Mouse (Mus musculus) liver, embryonic 11.5 days (tissue): ENCODE results near the gene Traf6. TPM values are rescaled to one million over a fixed set of nuclear protein-coding genes. Genes with fewer than 3 reads are reported as not detected.

ENCODE experiments used
- ATAC-seq: fragments of 200-750 bp; cut with Nextera tagmentation; replicated peaks from 2 replicates; pipeline ENCODE4 v1.8.0; 2017; ENCODE audit warnings: moderate number of reproducible peaks, mild to moderate bottlenecking, moderate TSS enrichment, moderate library complexity; ENCODE audit not compliant: low FRiP score
- DNase-seq: peaks from one replicate; pipeline ENCODE4 v3.0.0-alpha.2; 2017; ENCODE audit warnings: low spot score
- H3K27ac ChIP-seq: fragments of 300-500 bp; sonication (generic); 2 replicates; pipeline ENCODE4 v1.5.1; 2014; ENCODE audit warnings: mild to moderate bottlenecking, low read depth, low read length, control low read depth
- H3K27me3 ChIP-seq: fragments of 300-500 bp; sonication (generic); replicated peaks from 2 replicates; pipeline ENCODE4 v1.6.1; 2014; ENCODE audit warnings: low read length, mixed read lengths; ENCODE audit not compliant: control insufficient read depth, insufficient read depth
- H3K36me3 ChIP-seq: fragments of 300-500 bp; sonication (generic); 2 replicates; pipeline ENCODE4 v1.6.1; 2014; ENCODE audit warnings: mild to moderate bottlenecking, low read length, moderate library complexity, mixed read lengths; ENCODE audit not compliant: control insufficient read depth, insufficient read depth
- H3K4me1 ChIP-seq: fragments of 300-500 bp; sonication (generic); replicated peaks from 2 replicates; pipeline ENCODE4 v1.6.1; 2014; ENCODE audit warnings: low read length, mixed read lengths; ENCODE audit not compliant: control insufficient read depth, insufficient read depth
- H3K4me2 ChIP-seq: fragments of 300-500 bp; sonication (generic); 2 replicates; pipeline ENCODE4 v1.6.1; 2014; ENCODE audit warnings: mild to moderate bottlenecking, control low read depth, moderate library complexity
- H3K4me3 ChIP-seq: fragments of 300-500 bp; sonication (generic); 2 replicates; pipeline ENCODE4 v1.5.1; 2014; ENCODE audit warnings: low read depth, low read length, control low read depth
- H3K9ac ChIP-seq: fragments of 300-500 bp; sonication (generic); 2 replicates; pipeline ENCODE4 v1.6.1; 2014; ENCODE audit warnings: low read depth, low read length, control low read depth
- H3K9me3 ChIP-seq: fragments of 300-500 bp; sonication (generic); 2 replicates; pipeline ENCODE4 v1.6.1; 2016; ENCODE audit warnings: low read length, inconsistent platforms, mixed read lengths; ENCODE audit not compliant: control insufficient read depth
- WGBS: fragments of 180-500 bp; shearing (Covaris S2); extraction: QIAGEN DNeasy Blood & Tissue Kit; methylation state at CpG from one replicate; pipeline ENCODE4 v1.1.7; 2014; 5-methylcytosine and 5-hydroxymethylcytosine counted together
- polyA plus RNA-seq: library from polyadenylated mRNA; unstranded; fragments of >200 nt; fragmentation: Nextera tagmentation; extraction: Ambion mirVana; gene quantifications from 2 replicates; pipeline ENCODE4 v1.2.1, GENCODE M21; 2014

Traf6 gene
- polyA plus RNA-seq, 1 experiment from 2014 or later, result 12.1 TPM

DNA sequence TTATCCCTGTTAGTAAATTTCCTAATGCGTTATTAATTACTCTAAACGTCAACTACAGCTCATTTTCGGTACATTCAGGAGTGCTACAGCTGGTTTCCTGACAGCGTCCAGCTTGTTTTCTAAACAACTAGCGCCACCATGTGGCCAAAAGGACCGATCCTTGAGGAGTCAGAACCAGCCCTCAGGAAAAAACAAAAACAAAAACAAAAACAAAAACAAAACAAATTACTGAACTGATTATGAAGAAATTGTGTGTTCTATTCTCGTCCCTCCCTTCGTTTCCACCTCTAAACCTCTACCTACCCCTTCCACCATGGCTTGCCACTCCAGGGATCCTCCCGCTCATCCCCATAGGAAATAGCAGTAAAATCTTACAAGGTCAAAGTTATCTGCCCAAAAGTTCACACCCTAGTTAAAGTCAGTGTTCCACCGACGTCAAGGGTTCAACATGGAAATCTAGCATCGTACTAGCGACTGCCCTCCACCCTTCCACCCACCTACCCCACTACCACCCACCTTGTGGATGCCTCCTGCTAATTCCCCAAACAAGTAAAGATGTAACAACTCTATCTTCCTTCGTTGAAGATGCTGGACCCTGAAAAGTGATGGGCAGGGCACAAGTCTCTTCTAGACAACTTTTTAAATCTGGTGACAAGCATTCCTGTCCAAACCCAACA, 25.2 kb upstream of the Traf6 start:
- peak overlapping the region; percentile 56 for H3K4me2 ChIP-seq
- H3K36me3 ChIP-seq, result no peaks in the 10 kb centered on the region
- H3K9ac ChIP-seq, result no peak overlapping the region
- ATAC-seq (peak; percentile 75; the same call in 1 of the 2 replicates), DNase-seq (peak; percentile 57)
- 16% methylated on average over 14 of the region's 14 CpGs for WGBS
- H3K27ac ChIP-seq, result no peak overlapping the region
- no peaks in the 10 kb centered on the region for H3K9me3 ChIP-seq
- no peaks in the 10 kb centered on the region for H3K4me1 ChIP-seq
- H3K4me3 ChIP-seq, result peak overlapping the region; percentile 22; the same call in 1 of the 2 replicates
- H3K27me3 ChIP-seq, result peaks cover 3% of the 10 kb centered on the region; the same call in 1 of the 2 replicates

DNA sequence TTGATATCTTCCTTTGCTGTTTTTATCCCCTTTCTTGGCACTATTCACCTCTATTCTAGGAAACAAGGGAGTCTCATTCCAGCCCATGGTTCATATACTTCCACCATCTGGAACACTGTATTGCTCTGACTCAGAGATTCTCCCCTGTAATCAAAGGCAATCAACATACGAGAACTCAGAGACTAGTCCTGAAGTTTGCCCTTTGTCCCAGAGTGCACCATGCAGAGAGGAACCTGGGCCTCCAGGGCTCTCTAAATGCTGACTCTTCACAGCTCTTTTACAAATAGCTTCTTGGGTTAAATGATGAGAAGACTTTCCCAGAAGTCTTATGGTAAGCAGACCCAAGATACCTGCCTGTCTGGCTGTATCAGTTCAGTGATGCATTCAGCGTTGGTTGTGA, 17.7 kb upstream of the Traf6 start:
- Histone ChIP-seq H3K27ac (no peak overlapping the region), H3K9ac (no peak overlapping the region), H3K4me2 (no peak overlapping the region), H3K36me3 (no peaks in the 10 kb centered on the region), H3K4me1 (no peaks in the 10 kb centered on the region), H3K27me3 (no peaks in the 10 kb centered on the region), H3K9me3 (no peaks in the 10 kb centered on the region), H3K4me3 (no peak overlapping the region)
- no peak for DNase-seq
- 89% methylated on average over 2 of the region's 2 CpGs for WGBS
- no peak for ATAC-seq

DNA sequence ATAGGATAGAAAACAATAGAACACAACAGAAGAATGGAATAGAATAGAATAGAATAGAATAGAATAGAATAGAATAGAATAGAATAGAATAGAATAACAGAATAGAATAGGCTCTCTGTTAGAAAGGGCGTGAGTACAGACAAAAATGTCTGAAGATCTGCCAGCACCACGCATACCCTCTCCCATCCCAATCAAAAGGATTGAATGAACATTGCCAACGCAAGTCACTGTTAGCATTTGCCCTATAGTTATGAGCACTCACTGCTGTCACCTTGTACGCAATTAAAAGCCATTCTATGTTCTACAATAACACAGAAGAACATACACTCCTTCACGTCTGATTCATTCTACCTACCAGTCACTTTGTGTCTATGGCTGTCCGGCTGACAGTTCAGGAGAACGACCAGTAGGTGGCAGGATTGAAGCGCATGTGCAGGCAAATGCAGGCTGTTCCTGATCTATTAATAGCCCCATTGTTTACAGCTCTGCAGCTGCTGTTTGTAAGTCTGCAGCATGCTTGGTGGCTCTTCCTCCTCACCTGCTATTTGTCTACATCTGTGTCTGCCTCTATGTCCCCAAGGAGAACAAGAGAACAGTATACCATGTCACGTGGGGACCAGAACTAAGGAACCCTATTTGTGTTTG, 13.0 kb upstream of the Traf6 start:
- no peaks in the 10 kb centered on the region for H3K27me3 ChIP-seq
- H3K4me1 ChIP-seq, result no peaks in the 10 kb centered on the region
- no peaks in the 10 kb centered on the region for H3K36me3 ChIP-seq
- H3K9me3 ChIP-seq, result no peaks in the 10 kb centered on the region
- WGBS, result 25% methylated on average over 9 of the region's 9 CpGs
- no peak overlapping the region for H3K4me3 ChIP-seq
- DNase-seq (no peak), ATAC-seq (peak; percentile 58; the same call in 1 of the 2 replicates)
- no peak overlapping the region for H3K9ac ChIP-seq
- no peak overlapping the region for H3K4me2 ChIP-seq
- no peak overlapping the region for H3K27ac ChIP-seq

DNA sequence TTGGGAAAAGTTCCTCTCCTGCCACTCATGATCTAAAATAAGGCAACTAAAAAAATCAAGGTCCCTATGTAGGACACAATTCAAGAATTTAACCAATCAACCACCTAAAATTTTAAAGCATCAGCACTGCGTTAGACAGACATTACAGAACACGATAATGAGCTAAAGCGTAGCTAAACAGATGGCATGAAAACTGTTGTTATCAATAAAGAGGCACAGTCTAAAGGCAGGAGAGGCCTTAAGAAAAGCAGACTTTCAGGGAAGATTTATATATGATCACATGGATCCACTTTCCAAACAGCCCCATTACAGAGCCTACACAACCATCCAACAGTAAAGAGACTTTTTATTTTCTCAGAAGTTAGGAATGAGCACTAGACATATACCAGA, 12.5 kb upstream of the Traf6 start:
- Histone ChIP-seq H3K9ac (no peak overlapping the region), H3K4me2 (no peak overlapping the region), H3K4me3 (no peak overlapping the region), H3K9me3 (no peaks in the 10 kb centered on the region), H3K27ac (no peak overlapping the region), H3K36me3 (no peaks in the 10 kb centered on the region), H3K27me3 (no peaks in the 10 kb centered on the region), H3K4me1 (no peaks in the 10 kb centered on the region)
- DNase-seq (no peak), ATAC-seq (no peak)
- 91% methylated on average over 3 of the region's 3 CpGs for WGBS

DNA sequence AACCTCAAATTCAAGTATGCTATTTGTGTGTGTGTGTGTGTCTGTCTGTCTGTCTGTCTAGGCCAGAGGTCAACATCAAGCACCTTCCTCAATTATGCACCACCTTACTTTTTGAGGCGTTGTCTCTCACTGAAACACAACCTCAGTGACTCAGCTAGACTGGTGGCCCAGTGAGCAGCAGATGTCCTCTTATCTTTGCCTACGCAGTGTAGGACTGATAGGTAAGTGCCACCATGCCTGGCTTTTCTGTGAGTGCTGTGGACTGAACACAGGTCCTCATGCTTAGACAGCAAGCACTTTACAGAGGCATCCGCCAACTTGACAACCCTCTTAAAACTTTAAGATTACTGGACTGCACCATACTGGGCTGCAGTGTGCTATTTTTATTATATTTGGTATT, 9.5 kb upstream of the Traf6 start:
- ATAC-seq (no peak), DNase-seq (no peak)
- no peak overlapping the region for H3K27ac ChIP-seq
- no peak overlapping the region for H3K4me2 ChIP-seq
- H3K4me1 ChIP-seq, result no peaks in the 10 kb centered on the region
- H3K4me3 ChIP-seq, result no peak overlapping the region
- WGBS, result 76% methylated on average over 3 of the region's 3 CpGs
- no peaks in the 10 kb centered on the region for H3K36me3 ChIP-seq
- H3K9ac ChIP-seq, result no peak overlapping the region
- no peaks in the 10 kb centered on the region for H3K9me3 ChIP-seq
- no peaks in the 10 kb centered on the region for H3K27me3 ChIP-seq

DNA sequence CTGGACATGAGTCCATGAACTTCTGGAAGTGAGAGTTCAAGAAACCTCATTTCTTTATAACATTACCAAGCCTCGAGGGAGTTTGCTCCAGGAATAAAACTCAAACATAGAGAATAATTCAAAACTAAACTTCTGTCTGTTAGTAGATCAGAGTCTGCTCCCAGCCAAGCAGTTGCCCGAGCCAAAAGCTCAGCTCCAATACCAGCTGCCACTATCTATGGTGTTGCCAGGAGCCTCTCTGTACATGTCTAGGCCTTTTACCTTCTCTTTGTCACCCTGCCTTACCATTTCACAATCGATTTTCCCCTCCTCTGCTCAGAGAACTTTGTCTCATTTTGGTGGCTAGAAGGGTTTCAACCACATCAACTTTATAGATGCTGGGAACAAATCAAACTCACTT, 4.7 kb upstream of the Traf6 start:
- H3K4me2 ChIP-seq, result no peak overlapping the region
- ATAC-seq, result no peak
- H3K27me3 ChIP-seq, result 0 out of 2 replicates have a peak, but pooled peaks cover 2% of the 10 kb centered on the region
- no peak for DNase-seq
- no peaks in the 10 kb centered on the region for H3K4me1 ChIP-seq
- H3K9ac ChIP-seq, result no peak overlapping the region
- H3K27ac ChIP-seq, result no peak overlapping the region
- WGBS, result 77% methylated on average over 3 of the region's 3 CpGs
- H3K4me3 ChIP-seq, result no peak overlapping the region
- H3K9me3 ChIP-seq, result no peaks in the 10 kb centered on the region
- no peaks in the 10 kb centered on the region for H3K36me3 ChIP-seq

DNA sequence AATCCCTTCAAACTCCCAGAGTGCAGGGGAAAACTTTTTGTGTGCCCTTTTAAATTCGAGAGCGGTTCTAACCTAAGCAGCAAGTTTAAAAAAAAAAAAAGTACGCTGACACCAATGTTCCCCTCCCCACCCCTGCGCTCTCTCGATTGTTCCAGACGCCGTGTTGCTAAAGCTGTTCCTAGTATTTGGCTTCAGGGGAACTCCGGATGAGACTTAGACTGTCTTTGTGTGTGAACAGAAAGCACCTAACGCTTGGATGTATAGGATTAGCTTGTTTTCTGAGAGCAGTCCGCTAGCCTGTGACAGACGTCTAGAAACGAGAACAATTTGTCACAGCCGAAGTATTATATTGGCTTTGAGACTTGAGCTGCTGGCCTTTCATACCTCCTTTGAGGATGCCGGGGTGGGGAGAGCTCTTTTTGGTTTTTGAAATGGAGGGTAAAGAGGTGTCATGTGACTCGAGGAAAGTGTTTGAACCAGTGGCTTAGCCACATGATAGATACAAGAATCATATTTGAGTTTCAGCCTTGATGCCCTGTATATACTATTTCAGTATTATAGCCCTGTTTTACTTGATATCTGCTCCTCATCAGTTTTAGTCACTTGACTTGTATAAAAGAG, 1.0 kb downstream of the Traf6 start:
- ATAC-seq, result no peak
- no peak overlapping the region for H3K27ac ChIP-seq
- H3K4me2 ChIP-seq, result peak overlapping the region; percentile 89
- no peak for DNase-seq
- no peaks in the 10 kb centered on the region for H3K9me3 ChIP-seq
- peak overlapping the region; percentile 98 for H3K4me3 ChIP-seq
- H3K36me3 ChIP-seq, result no peaks in the 10 kb centered on the region
- peaks cover 6% of the 10 kb centered on the region for H3K4me1 ChIP-seq
- H3K27me3 ChIP-seq, result 0 out of 2 replicates have a peak, but pooled peaks cover 2% of the 10 kb centered on the region
- peak overlapping the region; percentile 87 for H3K9ac ChIP-seq
- WGBS, result 6% methylated on average over 15 of the region's 15 CpGs

DNA sequence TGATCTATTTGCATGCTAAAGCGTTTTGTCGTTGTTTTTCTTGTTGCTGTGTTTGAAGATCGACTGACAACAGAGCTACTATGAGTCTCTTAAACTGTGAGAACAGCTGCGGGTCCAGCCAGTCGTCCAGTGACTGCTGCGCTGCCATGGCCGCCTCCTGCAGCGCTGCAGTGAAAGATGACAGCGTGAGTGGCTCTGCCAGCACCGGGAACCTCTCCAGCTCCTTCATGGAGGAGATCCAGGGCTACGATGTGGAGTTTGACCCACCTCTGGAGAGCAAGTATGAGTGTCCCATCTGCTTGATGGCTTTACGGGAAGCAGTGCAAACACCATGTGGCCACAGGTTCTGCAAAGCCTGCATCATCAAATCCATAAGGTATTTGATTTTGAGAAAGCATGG, 6.2 kb downstream of the Traf6 start:
- 94% methylated on average over 12 of the region's 12 CpGs for WGBS
- ATAC-seq, result no peak

More for the DNA sequence above, 6.2 kb downstream of the Traf6 start:
- DNase-seq, result no peak
- H3K9ac ChIP-seq, result no peak overlapping the region
- H3K4me1 ChIP-seq, result peaks cover 3% of the 10 kb centered on the region
- H3K36me3 ChIP-seq, result 0 out of 2 replicates have a peak, but pooled peaks cover 7% of the 10 kb centered on the region
- no peaks in the 10 kb centered on the region for H3K27me3 ChIP-seq
- H3K9me3 ChIP-seq, result no peaks in the 10 kb centered on the region
- no peak overlapping the region for H3K27ac ChIP-seq
- no peak overlapping the region for H3K4me3 ChIP-seq
- H3K4me2 ChIP-seq, result no peak overlapping the region
